Mouse (Mus musculus) kidney, embryonic 16.5 days (tissue): ENCODE data around the gene Ten1. TPM values are rescaled to one million over a fixed set of nuclear protein-coding genes. Genes with fewer than 3 reads are reported as not detected.

Experiments used
- ATAC-seq: fragments of 200-750 bp; cut with Nextera tagmentation; 2 replicates; pipeline ENCODE4 v1.8.0; 2017; ENCODE audit warnings: moderate TSS enrichment; ENCODE audit not compliant: low FRiP score, low TSS enrichment
- H3K27ac ChIP-seq: fragments of 300-500 bp; sonication (generic); 2 replicates; pipeline ENCODE4 v1.5.1; 2014; ENCODE audit warnings: low read length
- H3K27me3 ChIP-seq: fragments of 300-500 bp; sonication (generic); 2 replicates; pipeline ENCODE4 v1.6.1; 2014; ENCODE audit warnings: low read length, control low read depth, mixed read lengths; ENCODE audit not compliant: insufficient read depth
- H3K36me3 ChIP-seq: fragments of 300-500 bp; sonication (generic); 2 replicates; pipeline ENCODE4 v1.6.1; 2014; ENCODE audit warnings: low read length, control low read depth, mixed read lengths; ENCODE audit not compliant: insufficient read depth
- H3K4me1 ChIP-seq: fragments of 300-500 bp; sonication (generic); 2 replicates; pipeline ENCODE4 v1.6.1; 2014; ENCODE audit warnings: low read length, control low read depth, mixed read lengths; ENCODE audit not compliant: insufficient read depth
- H3K4me2 ChIP-seq: fragments of 300-500 bp; sonication (generic); replicated peaks from 2 replicates; pipeline ENCODE4 v1.6.1; 2014; ENCODE audit warnings: low read depth, low read length
- H3K4me3 ChIP-seq: fragments of 300-500 bp; sonication (generic); 2 replicates; pipeline ENCODE4 v1.5.1; 2014; ENCODE audit warnings: mild to moderate bottlenecking, low read length
- H3K9ac ChIP-seq: fragments of 300-500 bp; sonication (generic); replicated peaks from 2 replicates; pipeline ENCODE4 v1.6.1; 2014; ENCODE audit warnings: low read length
- H3K9me3 ChIP-seq: fragments of 300-500 bp; sonication (generic); 2 replicates; pipeline ENCODE4 v1.6.1; 2016; ENCODE audit warnings: low read length, control low read depth
- WGBS: fragments of 180-500 bp; shearing (Covaris S2); extraction: QIAGEN DNeasy Blood & Tissue Kit; methylation state at CpG from one replicate; pipeline ENCODE4 v1.1.7; 2014; 5-methylcytosine and 5-hydroxymethylcytosine counted together
- polyA plus RNA-seq: library from polyadenylated mRNA; unstranded; fragments of >200 nt; fragmentation: Nextera tagmentation; extraction: Ambion mirVana; gene quantifications from 2 replicates; pipeline ENCODE4 v1.2.1, GENCODE M21; 2015

Ten1 gene
- polyA plus RNA-seq, 1 experiment from 2014 or later, result 85.0 TPM

- Histone ChIP-seq H3K27ac (peak overlapping the region; percentile 65; the same call in 1 of the 2 replicates), H3K4me1 (peaks cover 22% of the 10 kb centered on the region), H3K27me3 (no peaks in the 10 kb centered on the region), H3K4me3 (no peak overlapping the region), H3K9ac (0 out of 2 replicates have a peak overlapping the region, but pooled peaks have one; percentile 9), H3K4me2 (no peak overlapping the region), H3K36me3 (peaks cover 11% of the 10 kb centered on the region; the same call in 1 of the 2 replicates), H3K9me3 (no peaks in the 10 kb centered on the region)
- WGBS, result 63% methylated on average over 5 of the region's 5 CpGs
- no peak for ATAC-seq
Observed at GRCm38 (mm10) chr11:116195252-116195651, 3.4 kb upstream of the Ten1 start.

GRCm38 (mm10) chr11:116196336-116196735 lies 2.3 kb upstream of the Ten1 start:
- H3K9me3 ChIP-seq, result no peaks in the 10 kb centered on the region
- H3K27ac ChIP-seq, result no peak overlapping the region
- H3K9ac ChIP-seq, result no peak overlapping the region
- peaks cover 22% of the 10 kb centered on the region for H3K4me1 ChIP-seq
- H3K36me3 ChIP-seq, result peaks cover 6% of the 10 kb centered on the region; the same call in 1 of the 2 replicates
- WGBS, result 86% methylated on average over 3 of the region's 3 CpGs
- no peaks in the 10 kb centered on the region for H3K27me3 ChIP-seq
- ATAC-seq, result no peak
- no peak overlapping the region for H3K4me2 ChIP-seq
- no peak overlapping the region for H3K4me3 ChIP-seq

GRCm38 (mm10) chr11:116196866-116197583 lies 1.6 kb upstream of the Ten1 start:
- H3K9ac ChIP-seq, result no peak overlapping the region
- H3K4me3 ChIP-seq, result 0 out of 2 replicates have a peak overlapping the region, but pooled peaks have one; percentile 86
- 93% methylated on average over 18 of the region's 18 CpGs for WGBS
- no peaks in the 10 kb centered on the region for H3K9me3 ChIP-seq
- no peak overlapping the region for H3K27ac ChIP-seq
- no peak for ATAC-seq
- H3K4me1 ChIP-seq, result peaks cover 22% of the 10 kb centered on the region
- H3K4me2 ChIP-seq, result no peak overlapping the region
- H3K27me3 ChIP-seq, result no peaks in the 10 kb centered on the region
- peaks cover 5% of the 10 kb centered on the region; the same call in 1 of the 2 replicates for H3K36me3 ChIP-seq

GRCm38 (mm10) chr11:116197584-116197906 lies 1.1 kb upstream of the Ten1 start:
- 93% methylated on average over 6 of the region's 6 CpGs for WGBS
- H3K27ac ChIP-seq, result no peak overlapping the region
- peak overlapping the region; percentile 60 for H3K4me2 ChIP-seq
- no peaks in the 10 kb centered on the region for H3K27me3 ChIP-seq
- H3K9ac ChIP-seq, result no peak overlapping the region
- H3K4me3 ChIP-seq, result peak overlapping the region; percentile 86; the same call in 1 of the 2 replicates
- no peak for ATAC-seq
- H3K9me3 ChIP-seq, result no peaks in the 10 kb centered on the region
- peaks cover 5% of the 10 kb centered on the region; the same call in 1 of the 2 replicates for H3K36me3 ChIP-seq
- peaks cover 22% of the 10 kb centered on the region for H3K4me1 ChIP-seq

GRCm38 (mm10) chr11:116198132-116198531 lies 523 bp upstream of the Ten1 start:
- ATAC-seq, result no peak
- peaks cover 22% of the 10 kb centered on the region for H3K4me1 ChIP-seq
- peak overlapping the region; percentile 96 for H3K9ac ChIP-seq
- H3K9me3 ChIP-seq, result no peaks in the 10 kb centered on the region
- 21% methylated on average over 13 of the region's 13 CpGs for WGBS
- peak overlapping the region; percentile 86 for H3K4me3 ChIP-seq
- H3K27ac ChIP-seq, result peak overlapping the region; percentile 98
- H3K36me3 ChIP-seq, result peaks cover 5% of the 10 kb centered on the region; the same call in 1 of the 2 replicates
- H3K4me2 ChIP-seq, result peak overlapping the region; percentile 60
- H3K27me3 ChIP-seq, result no peaks in the 10 kb centered on the region

- peaks cover 13% of the 10 kb centered on the region for H3K36me3 ChIP-seq
- ATAC-seq, result no peak
- no peak overlapping the region for H3K9ac ChIP-seq
- H3K4me2 ChIP-seq, result no peak overlapping the region
- WGBS, result 87% methylated on average over 2 of the region's 2 CpGs
- no peaks in the 10 kb centered on the region for H3K27me3 ChIP-seq
- H3K4me3 ChIP-seq, result no peak overlapping the region
- H3K27ac ChIP-seq, result no peak overlapping the region
- H3K9me3 ChIP-seq, result no peaks in the 10 kb centered on the region
- peaks cover 14% of the 10 kb centered on the region for H3K4me1 ChIP-seq
Observed at GRCm38 (mm10) chr11:116201151-116201550, 2.5 kb downstream of the Ten1 start.

GRCm38 (mm10) chr11:116203150-116203549 lies 4.5 kb downstream of the Ten1 start:
- peaks cover 17% of the 10 kb centered on the region for H3K36me3 ChIP-seq
- H3K27ac ChIP-seq, result no peak overlapping the region
- no peak for ATAC-seq
- H3K4me2 ChIP-seq, result no peak overlapping the region
- H3K27me3 ChIP-seq, result no peaks in the 10 kb centered on the region
- H3K4me1 ChIP-seq, result peaks cover 5% of the 10 kb centered on the region
- WGBS, result 90% methylated on average over 3 of the region's 3 CpGs
- H3K4me3 ChIP-seq, result no peak overlapping the region
- no peaks in the 10 kb centered on the region for H3K9me3 ChIP-seq
- no peak overlapping the region for H3K9ac ChIP-seq

- H3K4me3 ChIP-seq, result no peak overlapping the region
- H3K27ac ChIP-seq, result no peak overlapping the region
- no peak for ATAC-seq
- H3K4me1 ChIP-seq, result no peaks in the 10 kb centered on the region
- no peaks in the 10 kb centered on the region for H3K9me3 ChIP-seq
- no peak overlapping the region for H3K9ac ChIP-seq
- H3K27me3 ChIP-seq, result no peaks in the 10 kb centered on the region
- 80% methylated on average over 4 of the region's 4 CpGs for WGBS
- peaks cover 17% of the 10 kb centered on the region for H3K36me3 ChIP-seq
- no peak overlapping the region for H3K4me2 ChIP-seq
Observed at GRCm38 (mm10) chr11:116206678-116207077, 8.0 kb downstream of the Ten1 start.

- no peak overlapping the region for H3K4me2 ChIP-seq
- H3K9ac ChIP-seq, result no peak overlapping the region
- H3K4me3 ChIP-seq, result no peak overlapping the region
- WGBS, result 78% methylated on average over 3 of the region's 3 CpGs
- no peaks in the 10 kb centered on the region for H3K27me3 ChIP-seq
- ATAC-seq, result no peak
- no peak overlapping the region for H3K27ac ChIP-seq
- peaks cover 13% of the 10 kb centered on the region for H3K36me3 ChIP-seq
- no peaks in the 10 kb centered on the region for H3K9me3 ChIP-seq
- no peaks in the 10 kb centered on the region for H3K4me1 ChIP-seq
Observed at GRCm38 (mm10) chr11:116208660-116209059, 10.0 kb downstream of the Ten1 start.

- WGBS, result 52% methylated on average over 8 of the region's 8 CpGs
- Histone ChIP-seq H3K9ac (no peak overlapping the region), H3K36me3 (peaks cover 12% of the 10 kb centered on the region), H3K4me2 (no peak overlapping the region), H3K4me1 (no peaks in the 10 kb centered on the region), H3K9me3 (no peaks in the 10 kb centered on the region), H3K27me3 (no peaks in the 10 kb centered on the region), H3K27ac (no peak overlapping the region), H3K4me3 (no peak overlapping the region)
- peak; percentile 46; the same call in 1 of the 2 replicates for ATAC-seq
Observed at GRCm38 (mm10) chr11:116209257-116209656, 10.6 kb downstream of the Ten1 start.
